Mouse (Mus musculus): ENCODE measurements around the gene Glb1l.
A peak's percentile ranks its signal among the peaks of the same experiment; 100 is the strongest.
"Not testable (repeated sequence)": the region's sequence is repeated elsewhere in the genome, so short reads cannot be mapped to it uniquely, and the experiment has no call there.

Gene Glb1l

GRCm38 (mm10) chr1:75210136-75211087, at the start of gene Glb1l, which contains the start of gene Stk16:
Gene Glb1l, minus strand, starts transcription at chr1:75210813.
Gene Stk16, plus strand, starts transcription at chr1:75210838.
- peak; percentile 94 for DNase-seq

- DNase-seq, result peak; percentile 60 to 78
These were observed 45.0 kb upstream of the Glb1l start for GRCm38 (mm10) chr1:75255516-75256046.

GRCm38 (mm10) chr1:75254625-75255013, 44.0 kb upstream of the Glb1l start:
- no peak for DNase-seq

GRCm38 (mm10) chr1:75253849-75254624, 43.4 kb upstream of the Glb1l start:
- peak; percentile 77 to 86 for DNase-seq

GRCm38 (mm10) chr1:75253029-75253428, 42.4 kb upstream of the Glb1l start:
- no peak for DNase-seq

- no peak for DNase-seq
These were observed 41.7 kb upstream of the Glb1l start for GRCm38 (mm10) chr1:75252308-75252707.

- DNase-seq, result peak; percentile 88 to 89
These were observed 40.7 kb upstream of the Glb1l start for GRCm38 (mm10) chr1:75251112-75251970.

GRCm38 (mm10) chr1:75250498-75250897, 39.9 kb upstream of the Glb1l start:
- no peak for DNase-seq

- DNase-seq, result no peak
These were observed 37.6 kb upstream of the Glb1l start for GRCm38 (mm10) chr1:75248041-75248772.

GRCm38 (mm10) chr1:75247071-75247930, 36.7 kb upstream of the Glb1l start:
- DNase-seq, result no peak

GRCm38 (mm10) chr1:75244836-75245235, 34.2 kb upstream of the Glb1l start:
- no peak for DNase-seq

GRCm38 (mm10) chr1:75244175-75244826, 33.7 kb upstream of the Glb1l start:
- no peak for DNase-seq

- DNase-seq, result no peak
These were observed 32.8 kb upstream of the Glb1l start for GRCm38 (mm10) chr1:75243411-75243810.

- DNase-seq, result no peak
These were observed 29.0 kb upstream of the Glb1l start for GRCm38 (mm10) chr1:75239591-75239990.

- peak; percentile 64 to 76 for DNase-seq
These were observed 25.8 kb upstream of the Glb1l start, which contains the start of gene Dnajb2 for GRCm38 (mm10) chr1:75236117-75237050. Gene Dnajb2, plus strand, starts transcription at chr1:75236406.

GRCm38 (mm10) chr1:75234606-75235005, 24.0 kb upstream of the Glb1l start:
- DNase-seq, result peak; percentile 71 to 77

- not testable (repeated sequence) for DNase-seq
These were observed 21.9 kb upstream of the Glb1l start for GRCm38 (mm10) chr1:75232489-75232888.

- DNase-seq, result no peak
These were observed 21.1 kb upstream of the Glb1l start, which contains the start of gene A630095N17Rik for GRCm38 (mm10) chr1:75231664-75232152. Gene A630095N17Rik, minus strand, starts transcription at chr1:75232102.

Data from thymus, postnatal 36 days (tissue).